Mouse (Mus musculus) mouse embryonic stem cell (cell line): ENCODE results near the gene Tbr1.

Experiments used
- in situ Hi-C, 2 experiments: fragments of 300-500 bp; cut with MboI; formaldehyde crosslinking; loops; 1 replicate in 1 of 2; 3 replicates in 1 of 2; pipeline ENCODE4 v1.14.3; 2019 to 2020; ENCODE audit warnings: low sequenced_read_pairs in 2 of 2, low pct_unique_long_range_greater_than_20kb in 1 of 2, mixed read lengths in 1 of 2; ENCODE audit not compliant: unreplicated experiment in 1 of 2

The Tbr1 gene

GRCm38 (mm10) chr2:61802656-61803251 is at the start of gene Tbr1:
Gene Tbr1 (plus strand): TSS chr2:61802930.
- in situ Hi-C loops, result no loop called here

DNA sequence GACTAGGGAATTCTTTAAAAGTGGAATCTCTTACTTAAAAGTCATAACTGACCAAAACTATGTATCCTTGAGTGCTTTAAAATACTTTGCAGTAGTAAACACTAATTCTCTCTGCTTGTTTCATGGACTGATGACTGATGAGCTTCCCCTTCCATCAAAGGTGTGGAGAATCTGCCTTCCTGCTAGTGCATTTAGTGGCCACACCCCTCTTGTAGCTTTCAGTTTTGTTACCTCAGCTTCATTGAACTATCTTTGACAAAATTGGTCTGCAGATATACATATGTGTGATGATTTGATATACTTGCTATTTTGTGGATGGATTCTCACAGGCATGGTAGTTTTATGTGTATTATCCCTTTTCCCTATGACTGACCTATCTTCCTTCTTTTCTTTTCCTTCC is 47.7 kb upstream of the Tbr1 start:
- in situ Hi-C loops, result no loop called here

GRCm38 (mm10) chr2:61759234-61759855 is 43.4 kb upstream of the Tbr1 start:
- in situ Hi-C loops, result no loop called here

DNA sequence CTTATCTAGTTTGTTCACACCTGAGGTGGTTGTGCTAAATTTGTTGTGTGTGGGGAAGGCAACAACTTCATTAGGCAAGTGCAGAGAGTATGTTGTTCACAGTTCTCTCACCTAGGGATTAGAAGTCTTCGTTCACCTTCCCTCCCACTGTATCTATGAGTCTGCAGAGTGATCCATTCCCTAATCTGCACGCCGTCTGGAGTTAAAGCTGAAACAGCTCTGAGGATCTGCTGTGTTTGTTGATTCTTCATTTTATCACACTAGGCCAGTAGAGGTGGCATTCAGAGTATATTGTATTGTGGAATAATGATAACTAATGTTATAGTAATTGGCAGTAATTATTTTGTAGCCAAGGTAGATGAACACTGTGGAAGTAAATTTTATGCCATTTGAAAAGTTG is 42.7 kb upstream of the Tbr1 start:
- in situ Hi-C loops, result no loop called here

DNA sequence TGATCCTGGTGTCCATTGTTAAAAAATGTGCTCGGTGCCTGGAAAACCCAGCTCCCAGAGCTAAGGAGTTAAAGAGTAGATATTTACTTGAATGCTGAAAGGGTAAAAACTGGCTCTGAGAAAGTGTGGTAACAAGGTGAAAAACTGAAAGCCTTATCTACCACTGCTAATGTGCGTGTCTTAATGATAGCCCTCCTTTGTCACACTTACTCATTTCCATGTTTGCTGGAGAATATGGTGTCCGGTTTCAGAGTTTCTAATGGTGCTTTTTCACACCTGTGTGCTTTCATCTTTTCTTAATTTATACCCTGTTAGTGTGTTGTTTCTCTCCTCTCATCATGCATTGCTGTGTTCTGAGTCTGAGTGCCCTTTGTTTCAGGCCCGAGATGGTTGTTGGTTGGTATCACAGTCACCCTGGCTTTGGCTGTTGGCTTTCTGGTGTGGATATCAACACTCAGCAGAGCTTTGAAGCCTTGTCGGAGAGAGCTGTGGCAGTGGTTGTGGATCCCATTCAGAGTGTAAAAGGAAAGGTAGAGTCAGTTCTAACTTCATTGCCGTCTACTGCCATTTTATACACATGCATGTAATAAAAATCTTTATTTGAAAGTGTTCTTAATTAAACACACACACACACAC is 38.1 kb upstream of the Tbr1 start:
- in situ Hi-C loops, result no loop called here

DNA sequence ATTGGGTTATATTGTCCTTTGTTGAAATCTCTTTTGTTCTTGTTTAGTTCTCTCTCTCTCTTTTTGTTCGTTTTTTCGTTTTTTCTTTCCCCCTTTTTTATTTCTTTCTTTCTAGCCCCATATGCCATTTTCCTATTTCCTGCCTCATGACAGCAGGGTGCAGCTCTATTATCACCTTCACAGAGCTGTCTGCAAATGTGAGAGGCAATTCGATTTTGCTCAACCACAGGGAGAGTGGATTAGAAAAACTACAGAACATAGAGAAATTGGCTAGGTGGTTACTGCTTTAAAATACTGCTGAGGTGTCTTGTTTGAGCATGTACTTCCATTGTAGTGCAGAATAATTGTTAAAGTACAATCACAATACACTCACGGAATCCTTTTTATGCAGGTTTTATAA is 37.2 kb upstream of the Tbr1 start:
- in situ Hi-C loops, result no loop called here

DNA sequence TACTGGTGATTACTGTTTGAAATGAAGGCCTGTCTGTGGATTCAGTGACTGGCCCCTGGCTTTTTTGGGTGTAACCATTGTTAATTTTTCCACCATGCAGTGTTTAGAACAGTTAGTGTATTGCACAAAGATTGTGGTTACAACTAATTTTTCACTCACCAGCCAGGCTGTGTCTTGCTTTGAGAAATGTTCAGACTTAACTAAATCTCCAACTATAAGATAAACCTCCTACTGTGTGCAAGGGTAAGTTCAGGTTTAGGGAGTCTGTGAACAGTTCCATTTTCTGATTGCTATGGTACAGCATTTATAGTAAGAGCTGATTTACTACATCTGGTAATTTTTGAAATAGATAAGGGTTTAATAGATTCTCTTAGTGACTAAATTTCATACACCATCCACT is 21.9 kb upstream of the Tbr1 start:
- in situ Hi-C loops, result no loop called here

DNA sequence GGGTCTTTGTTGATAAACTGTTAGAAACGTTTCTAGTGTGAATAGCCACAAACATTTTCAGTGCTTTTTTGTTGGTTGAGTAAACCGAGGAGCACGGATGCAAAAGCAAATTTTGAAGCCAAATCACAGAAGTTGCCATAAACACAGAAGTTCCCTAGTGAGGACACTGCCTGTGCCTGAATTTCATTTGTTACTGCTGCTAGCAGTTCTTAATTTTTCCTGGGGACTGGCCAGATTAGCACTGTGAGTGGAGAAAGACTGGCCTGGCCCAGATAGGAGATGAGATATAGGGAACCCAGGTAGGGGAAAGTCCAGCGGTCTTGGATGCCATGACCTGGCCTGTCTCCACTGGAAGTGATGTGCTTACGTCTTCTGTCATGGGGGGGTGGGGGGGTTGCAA is 7.8 kb upstream of the Tbr1 start:
- in situ Hi-C loops, result no loop called here

DNA sequence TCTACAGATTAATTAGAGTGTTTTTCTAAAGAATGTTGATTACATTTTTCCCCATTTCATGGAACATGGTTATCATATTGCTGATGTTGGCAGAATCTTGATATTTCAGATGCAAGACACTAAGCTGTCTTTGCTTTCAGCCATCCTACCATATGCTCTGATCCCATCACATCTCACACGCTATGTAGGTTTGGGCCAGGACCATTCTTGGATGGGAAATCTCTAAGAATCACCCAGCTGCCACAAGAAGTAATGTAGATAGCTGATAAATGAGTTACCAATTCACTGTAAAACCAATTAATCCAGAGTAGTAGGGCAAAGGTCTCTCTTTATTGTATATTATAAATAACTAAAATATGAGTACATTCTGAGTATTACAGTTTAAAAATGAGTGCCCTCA is 4.7 kb upstream of the Tbr1 start:
- in situ Hi-C loops, result no loop called here

DNA sequence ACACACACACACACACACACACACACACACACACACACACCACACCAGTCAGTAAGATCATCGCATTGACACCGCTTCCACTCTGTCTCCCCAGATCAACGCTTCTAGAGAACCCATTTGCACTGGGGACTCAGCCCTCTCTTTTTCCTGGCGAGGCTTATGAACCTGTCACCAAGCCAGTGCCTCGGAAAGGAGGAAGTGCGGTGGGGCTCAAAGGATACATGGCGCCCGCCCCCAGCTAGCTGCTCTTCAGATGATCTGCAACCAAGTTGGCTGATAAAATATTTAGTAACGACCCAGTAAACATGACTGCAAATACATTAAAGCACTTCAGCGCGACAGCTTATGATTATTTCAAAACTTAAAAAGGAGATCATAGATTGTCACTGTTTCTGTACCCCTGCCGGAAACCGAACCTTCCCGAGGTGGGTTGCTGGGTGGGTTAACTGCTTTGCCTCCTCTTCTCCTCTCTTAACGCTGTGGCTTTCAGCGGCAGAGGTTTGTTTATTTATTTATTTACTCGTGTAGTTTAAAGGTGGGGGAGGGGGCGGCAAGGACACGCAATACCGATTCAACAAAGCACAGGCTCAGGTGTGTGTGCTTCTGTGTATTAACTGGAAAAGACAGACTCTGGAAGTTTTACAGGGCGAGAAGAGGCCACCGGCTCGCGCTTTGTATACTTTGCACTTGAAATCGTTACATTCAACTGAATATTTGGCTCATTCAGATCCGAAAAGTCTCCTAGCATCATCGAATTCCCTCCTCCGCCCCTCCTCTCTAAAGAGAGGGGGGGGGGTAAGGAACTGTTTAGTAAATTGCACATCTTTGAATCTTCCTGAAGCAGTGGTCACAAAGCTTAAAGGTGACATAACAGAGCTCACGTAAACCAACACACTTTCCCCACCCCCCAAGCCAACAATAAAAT is 975 bp downstream of the Tbr1 start:
- in situ Hi-C loops, result no loop called here

DNA sequence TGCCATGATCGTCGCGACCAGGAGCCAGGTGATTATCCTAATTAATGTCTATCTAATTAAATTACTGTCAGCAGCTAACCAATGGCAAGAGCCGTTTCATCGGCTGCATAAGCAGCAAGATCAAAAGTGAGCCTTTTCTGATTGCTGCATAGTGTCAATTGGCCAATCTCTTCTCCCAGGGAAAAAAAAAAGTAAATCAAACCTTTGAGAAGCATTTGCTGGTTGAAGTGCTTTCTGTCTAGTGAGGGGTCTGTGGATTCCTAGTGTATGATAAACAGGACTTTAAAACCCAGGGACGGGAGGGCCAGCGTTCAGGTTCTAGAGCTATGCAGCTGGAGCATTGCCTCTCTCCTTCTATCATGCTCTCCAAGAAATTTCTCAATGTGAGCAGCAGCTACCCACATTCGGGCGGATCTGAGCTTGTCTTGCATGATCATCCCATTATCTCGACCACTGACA is 1.7 kb downstream of the Tbr1 start:
- in situ Hi-C loops, result no loop called here

- in situ Hi-C loops, result no loop called here
These were observed 2.3 kb downstream of the Tbr1 start for GRCm38 (mm10) chr2:61804841-61805540.

DNA sequence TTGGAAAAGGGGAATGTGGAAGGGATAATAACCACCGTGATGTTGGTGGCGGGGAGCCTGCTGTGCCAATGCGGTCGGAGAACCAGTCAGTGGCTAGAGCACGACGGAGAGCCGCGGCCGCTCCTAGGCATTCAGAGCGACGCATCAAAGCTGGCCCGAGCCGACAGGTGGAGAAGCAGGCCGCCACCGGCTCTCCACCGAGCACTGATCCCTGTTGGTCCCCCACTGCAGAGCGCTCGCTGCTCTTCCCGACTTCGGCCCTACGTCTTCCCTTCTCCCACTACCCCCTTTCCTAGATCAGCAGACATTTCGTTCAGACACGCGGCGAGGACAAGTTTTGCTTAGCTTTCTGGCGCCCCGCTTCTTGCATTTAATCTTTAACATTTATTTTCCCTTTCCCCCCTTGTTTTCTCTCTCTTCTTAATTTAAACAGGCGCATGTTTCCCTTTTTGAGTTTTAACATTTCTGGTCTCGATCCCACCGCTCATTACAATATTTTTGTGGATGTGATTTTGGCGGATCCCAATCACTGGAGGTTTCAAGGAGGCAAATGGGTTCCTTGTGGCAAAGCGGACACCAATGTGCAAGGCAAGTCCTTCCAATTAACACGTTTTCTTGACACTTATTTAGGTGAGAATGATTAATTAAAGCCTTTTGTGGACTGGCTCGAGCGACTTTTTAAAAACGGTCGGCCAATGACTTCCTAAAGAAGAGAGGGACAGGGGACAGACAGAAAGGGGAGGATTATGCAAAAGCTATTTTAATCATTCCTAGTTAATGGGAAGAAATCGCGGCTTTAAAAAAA is 3.0 kb downstream of the Tbr1 start:
- in situ Hi-C loops, result no loop called here

DNA sequence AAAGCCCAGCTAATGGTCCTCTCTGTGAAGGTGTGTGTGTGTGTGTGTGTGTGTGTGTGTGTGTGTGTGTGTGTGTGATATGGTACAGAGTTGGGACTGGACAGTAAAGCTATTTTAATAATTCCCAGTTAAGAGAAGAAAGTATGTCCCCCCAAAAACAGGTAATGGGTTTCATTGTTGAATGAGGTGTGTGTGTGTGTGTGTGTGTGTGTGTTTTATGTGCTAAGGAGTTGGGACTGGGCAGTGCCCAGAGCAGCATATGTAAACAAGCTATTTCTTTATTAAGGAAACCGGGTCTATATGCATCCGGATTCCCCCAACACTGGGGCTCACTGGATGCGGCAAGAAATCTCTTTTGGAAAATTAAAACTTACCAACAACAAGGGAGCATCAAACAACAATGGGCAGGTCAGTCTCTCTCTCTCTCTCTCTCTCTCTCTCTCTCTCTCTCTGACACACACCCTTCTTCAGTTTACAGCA is 3.7 kb downstream of the Tbr1 start:
- in situ Hi-C loops, result no loop called here

GRCm38 (mm10) chr2:61807151-61807550 is 4.4 kb downstream of the Tbr1 start:
- in situ Hi-C loops, result no loop called here

DNA sequence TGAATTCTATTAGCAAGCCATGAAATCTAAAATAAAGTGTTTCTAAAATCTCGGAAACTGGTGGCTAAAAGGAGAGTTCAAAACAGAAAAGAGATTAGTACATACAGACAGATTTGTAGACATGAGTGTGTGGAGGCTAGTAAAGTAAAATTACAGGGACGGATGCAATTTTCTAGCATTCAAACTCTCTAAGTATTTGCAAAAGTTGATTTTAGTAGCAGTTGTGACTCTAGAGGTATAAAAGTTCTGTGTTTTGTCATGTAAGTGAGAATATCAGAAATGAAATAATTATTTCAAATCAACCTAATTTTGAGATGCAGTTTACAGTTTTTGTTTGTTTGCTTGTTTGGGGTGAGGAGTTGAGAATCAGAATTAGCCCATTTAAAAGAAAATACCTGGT is 5.1 kb downstream of the Tbr1 start:
- in situ Hi-C loops, result no loop called here

- in situ Hi-C loops, result no loop called here
These were observed 6.0 kb downstream of the Tbr1 start for GRCm38 (mm10) chr2:61808776-61809175.

- in situ Hi-C loops, result no loop called here
These were observed 6.7 kb downstream of the Tbr1 start for GRCm38 (mm10) chr2:61809381-61809780.
